Mouse (Mus musculus): Measurements from ENCODE around the gene Flvcr1.

GRCm38 (mm10) chr1:191042106-191042505 is 16.1 kb upstream of the Flvcr1 start:
- TF ChIP-seq POLR2A (IDR thresholded peaks at IDR 0.05; ENCODE audit: borderline replicate concordance, control insufficient read depth, low read depth, low read length) (no peak), CTCF (IDR thresholded peaks at IDR 0.05; ENCODE audit: control insufficient read depth, insufficient read depth, low read length) (no peak)

Measured in bone marrow, adult 2 months (tissue).